Mouse (Mus musculus) spleen, postnatal 4 days (tissue): Measurements from ENCODE around the gene Faap100.
"Not testable (repeated sequence)": the region's sequence is repeated elsewhere in the genome, so short reads cannot be mapped to it uniquely, and the experiment has no call there.

Experiments
- DNase-seq, 2 experiments: peaks; one replicate each; pipeline ENCODE4 v3.0.0; 2022; ENCODE audit warnings: low spot score in 2 of 2

Faap100 gene

DNA sequence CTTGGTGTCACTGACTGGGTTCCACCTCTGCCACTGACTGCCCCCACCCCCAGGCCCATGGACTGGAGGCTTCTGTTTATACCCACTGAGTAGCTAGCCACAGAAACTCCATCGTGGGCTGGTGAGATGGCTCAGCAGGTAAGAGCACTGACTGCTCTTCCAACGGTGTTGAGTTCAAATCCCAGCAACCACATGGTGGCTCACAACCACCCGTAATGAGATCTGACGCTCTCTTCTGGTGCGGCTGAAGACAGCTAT lies 26.5 kb downstream of the Faap100 start:
- not testable (repeated sequence) for DNase-seq

DNA sequence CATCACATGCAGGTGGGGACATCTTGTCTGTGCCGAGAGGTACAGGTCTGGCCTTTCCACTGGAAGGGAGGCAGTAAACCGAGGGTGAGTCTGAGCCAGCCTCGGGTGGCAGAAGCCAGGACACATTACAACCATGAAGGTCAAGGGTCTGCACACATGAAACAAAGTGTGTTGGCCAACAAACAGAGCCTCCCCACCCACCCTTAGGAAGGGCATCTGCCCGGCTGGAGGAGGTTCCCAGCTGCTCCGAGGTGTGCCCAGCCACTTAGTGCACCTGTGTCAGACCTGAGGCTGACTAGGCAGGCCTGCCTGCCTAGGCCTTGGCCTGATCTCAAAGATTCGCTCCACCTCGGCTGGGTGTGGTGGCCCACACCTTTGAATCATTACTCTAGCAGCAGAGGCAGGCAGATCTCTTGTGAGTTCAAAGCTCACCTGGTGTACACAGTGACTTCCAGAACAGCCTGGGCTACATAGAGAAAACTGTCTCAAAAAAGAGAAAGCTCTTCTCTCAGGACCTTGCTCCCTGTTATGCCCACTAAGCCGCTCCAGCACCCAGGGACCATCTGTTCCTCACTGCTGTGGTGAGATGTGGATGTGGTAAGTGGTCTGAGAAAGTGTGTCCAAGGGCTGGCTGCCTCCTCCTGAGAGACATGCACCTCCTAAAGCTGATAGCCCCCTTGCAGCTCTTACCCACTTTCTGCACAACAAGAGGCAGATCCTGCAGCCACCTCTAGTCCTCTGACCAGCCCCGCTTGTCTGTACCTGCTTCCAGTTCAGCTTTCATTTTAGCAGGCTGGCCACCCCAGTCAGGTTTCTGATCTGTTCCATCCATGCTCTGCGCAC lies 27.1 kb downstream of the Faap100 start:
- DNase-seq = no peak

DNA sequence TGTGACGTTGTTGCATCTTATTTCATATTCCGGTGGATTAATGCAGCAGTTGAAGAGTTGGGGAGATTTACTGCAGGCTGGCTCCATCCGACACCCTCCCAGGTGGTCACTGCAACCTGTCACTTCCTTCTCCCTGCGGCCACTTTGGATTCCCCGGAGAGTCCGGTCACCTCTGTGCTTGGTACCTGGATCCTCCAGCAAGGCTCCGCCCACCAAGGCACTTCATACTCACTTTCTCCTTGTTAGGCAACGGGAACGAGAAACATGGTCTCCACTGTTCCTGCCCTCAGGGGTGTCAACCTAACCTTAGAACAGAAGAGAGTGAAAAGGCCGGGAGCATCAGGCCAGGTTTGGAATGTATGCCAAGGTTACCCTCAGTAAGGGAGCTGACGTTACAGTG lies 27.9 kb downstream of the Faap100 start:
- DNase-seq = no peak

DNA sequence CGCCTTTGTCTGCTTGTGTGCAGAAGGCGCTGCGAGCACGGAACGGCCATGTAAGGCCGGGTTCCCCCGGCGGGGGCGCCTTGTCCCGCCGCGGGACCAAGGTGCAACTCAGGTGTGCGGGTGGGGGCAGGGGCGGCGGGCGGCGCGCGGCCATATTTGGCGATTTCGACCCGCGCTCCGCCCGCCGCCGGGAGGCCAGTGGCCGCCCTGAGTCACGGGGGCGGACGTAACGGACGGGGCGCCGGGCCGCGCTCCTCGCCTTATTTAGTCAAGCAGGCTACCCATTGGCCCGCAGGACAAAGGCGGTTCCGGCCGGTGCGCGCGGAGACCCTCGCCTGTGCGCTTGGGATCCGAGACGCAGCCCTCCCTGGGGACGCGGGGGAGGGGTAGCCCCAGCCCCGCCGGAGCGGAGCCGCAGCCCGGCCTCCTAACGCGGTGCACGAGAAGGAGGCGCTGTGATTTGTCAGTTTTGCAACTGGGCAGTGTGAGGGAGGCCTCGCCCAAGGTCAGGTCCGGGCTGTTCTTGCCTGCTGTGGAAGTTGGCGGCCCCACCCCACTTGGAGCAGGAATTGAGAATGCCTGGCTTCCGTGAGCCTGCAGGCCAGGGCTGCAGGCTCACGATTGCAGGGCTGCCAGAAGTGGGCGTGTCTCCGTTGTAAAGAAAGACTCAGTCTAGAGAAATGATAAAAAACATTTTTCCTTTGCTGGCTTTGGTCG lies 28.4 kb downstream of the Faap100 start:
- peak; percentile 79 to 88 for DNase-seq

DNA sequence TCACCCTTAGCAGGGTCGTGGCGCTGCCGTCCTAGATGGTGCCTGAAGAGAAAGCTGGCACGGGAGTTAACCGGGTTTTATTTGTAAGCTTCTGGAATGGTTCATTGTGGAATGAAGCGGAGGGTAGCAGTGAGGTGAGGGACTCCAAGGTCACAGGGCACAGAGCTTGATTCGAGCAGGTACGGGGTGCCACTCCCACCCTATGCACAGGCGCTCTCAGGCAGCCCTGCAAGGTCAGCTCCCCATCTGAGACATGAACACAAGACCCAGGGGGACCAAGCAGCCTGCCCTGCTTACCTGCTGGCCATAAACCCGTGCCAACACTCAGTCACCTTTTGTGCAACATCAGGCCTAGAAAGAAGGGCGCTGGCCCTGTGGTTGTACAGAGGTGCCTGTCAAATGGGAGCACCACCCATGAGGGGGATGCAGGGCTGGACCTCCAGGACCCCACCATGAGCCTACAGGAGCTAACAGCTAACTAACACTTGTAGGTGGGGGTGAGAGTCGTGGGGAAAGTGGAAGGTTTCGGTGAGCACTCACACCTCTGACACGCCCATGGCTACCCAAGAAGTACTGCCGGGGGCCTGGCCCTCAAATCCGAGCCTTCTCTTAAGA lies 29.1 kb downstream of the Faap100 start:
- peak in 1 of 2 experiments; percentile 76 for DNase-seq

DNA sequence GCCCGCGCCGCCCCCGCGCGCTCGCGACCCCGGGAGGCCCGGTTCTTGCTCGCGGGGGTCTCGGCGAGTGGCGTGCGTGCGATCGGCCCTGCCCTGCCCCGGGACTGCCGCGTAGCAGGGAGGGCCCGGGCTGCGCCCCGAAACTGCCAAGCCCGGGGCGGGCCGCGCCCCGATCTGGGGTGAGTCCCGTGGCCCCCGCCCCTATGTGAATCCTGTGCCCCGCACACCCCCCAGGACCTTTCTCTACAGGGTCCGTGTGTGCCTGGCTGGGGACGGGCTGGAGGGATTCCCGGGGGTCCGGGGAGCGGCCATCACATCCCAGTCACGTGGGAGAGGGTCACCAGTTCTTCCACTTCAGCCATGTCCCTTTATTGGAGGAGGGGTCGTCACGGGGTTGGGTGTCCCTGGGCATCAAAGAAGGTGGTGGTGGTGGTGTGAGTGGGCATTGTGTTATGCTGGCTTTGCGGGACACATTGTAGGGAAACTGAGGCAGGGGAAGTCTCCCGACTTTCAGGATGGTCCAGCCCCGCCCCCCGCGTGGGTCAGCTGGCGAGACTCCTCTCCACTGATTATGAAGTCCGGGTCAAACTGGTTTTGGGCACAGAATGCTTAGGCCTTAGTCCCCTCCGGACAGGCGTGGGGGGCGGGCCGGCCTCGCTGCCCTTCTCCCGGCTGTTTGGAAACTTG lies 29.7 kb downstream of the Faap100 start:
- peak; percentile 51 to 82 for DNase-seq

DNA sequence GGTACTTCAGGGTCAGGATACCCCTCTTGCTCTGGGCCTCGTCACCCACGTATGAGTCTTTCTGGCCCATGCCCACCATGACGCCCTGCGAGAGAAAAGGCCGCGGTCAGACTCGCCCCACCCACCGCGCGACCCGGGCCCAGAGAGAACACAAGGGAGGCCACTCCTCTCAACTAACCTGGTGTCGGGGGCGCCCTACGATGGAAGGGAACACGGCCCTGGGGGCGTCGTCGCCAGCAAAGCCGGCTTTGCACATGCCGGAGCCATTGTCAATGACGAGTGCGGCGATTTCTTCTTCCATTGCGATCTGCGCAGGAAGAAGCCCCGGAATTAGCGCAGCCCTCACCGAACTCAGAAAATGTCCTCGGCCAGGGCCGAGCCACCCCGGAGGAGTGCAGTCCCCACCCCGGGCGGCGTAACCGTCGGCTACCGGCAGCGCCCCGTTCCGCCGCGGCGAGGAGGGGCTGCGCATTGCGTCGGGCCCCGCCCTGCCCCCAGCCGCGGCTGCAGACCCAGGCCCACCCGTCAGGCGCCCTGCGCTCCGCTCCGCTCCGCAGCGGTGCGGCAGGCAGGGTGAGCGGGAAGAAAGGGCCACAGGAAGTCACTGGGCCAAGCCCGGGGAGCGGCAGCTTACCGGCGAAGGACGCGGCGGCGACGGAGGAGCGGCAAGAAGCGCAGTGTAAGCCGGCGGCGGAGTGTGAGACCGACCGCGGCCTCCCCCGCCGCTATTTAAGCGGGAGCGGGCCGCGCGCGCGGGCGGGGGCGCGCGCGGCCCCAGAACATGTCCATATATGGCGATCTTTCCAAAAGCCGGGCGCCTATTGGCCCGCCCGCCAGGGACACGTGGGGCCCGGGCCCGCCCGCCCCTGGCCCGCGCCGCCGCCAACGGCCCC lies 30.5 kb downstream of the Faap100 start, which contains the start of gene Actg1:
Actg1 (minus strand) TSS at position 752 of the 893 bp plus-strand sequence.
- DNase-seq = peak; percentile 83 to 91

DNA sequence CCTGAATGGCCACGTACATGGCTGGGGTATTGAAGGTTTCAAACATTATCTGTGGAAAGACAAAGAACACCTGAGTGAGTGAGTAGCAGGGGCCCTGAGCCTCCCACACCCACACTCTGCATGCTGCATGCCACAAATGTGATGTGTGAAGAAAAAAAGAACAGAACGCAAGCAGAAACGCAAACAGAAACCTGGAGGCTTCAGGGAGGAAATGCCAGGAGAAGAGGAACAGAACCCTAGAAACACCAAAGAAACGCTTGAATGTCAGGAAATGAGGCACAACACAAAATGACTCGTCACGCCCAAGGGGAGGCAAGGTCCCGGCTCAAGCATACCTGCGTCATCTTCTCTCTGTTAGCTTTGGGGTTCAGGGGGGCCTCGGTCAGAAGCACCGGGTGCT lies 31.3 kb downstream of the Faap100 start:
- peak; percentile 24 to 65 for DNase-seq

DNA sequence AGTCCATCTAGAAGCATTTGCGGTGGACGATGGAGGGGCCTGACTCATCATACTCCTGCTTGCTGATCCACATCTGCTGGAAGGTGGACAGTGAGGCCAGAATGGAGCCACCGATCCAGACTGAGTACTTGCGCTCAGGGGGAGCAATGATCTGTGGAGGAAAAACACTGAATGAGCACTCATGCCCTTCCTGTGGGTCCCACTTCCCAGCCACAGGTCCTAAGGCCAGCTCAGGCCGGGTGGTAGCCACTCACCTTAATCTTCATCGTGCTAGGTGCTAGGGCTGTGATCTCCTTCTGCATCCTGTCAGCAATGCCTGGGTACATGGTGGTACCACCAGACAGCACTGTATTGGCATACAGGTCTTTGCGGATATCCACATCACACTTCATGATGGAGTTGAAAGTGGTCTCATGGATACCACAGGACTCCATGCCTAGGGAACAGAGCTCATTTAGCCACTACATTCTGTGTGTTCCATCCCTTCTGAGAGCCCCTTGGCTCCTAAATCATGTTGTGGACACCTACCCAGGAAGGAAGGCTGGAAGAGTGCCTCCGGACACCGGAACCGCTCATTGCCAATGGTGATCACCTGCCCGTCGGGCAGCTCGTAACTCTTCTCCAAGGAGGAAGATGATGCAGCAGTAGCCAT lies 32.1 kb downstream of the Faap100 start:
- peak; percentile 12 to 55 for DNase-seq

DNA sequence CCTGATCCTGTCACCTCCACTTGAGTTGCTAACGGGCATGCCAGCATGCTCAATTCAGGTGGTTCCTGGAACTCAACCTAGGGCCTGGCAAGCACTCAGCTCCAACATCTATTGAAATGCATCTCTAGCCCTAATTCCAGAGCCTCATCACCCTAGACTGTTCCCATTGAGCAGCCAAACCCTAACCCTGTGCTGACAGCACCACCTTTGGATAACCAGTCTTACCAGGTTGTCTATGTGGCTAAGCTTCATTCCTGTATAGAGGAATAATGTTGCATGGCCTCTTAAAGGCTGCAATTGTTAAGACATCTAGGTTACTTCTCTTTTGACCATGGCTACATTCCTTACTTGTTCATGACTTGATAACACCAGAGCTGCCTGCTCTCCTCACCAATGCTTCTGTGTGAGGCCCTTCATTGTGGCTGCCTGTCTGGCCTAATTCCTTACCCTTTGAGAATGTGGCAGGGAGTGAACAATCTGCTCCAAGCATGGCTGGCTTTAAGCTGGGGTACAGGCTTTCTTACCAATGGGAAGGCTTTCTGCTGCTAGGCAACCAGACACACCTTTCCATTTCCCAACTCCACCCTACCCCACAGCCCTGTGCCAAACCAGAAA lies 33.4 kb downstream of the Faap100 start:
- peak; percentile 11 to 55 for DNase-seq

DNA sequence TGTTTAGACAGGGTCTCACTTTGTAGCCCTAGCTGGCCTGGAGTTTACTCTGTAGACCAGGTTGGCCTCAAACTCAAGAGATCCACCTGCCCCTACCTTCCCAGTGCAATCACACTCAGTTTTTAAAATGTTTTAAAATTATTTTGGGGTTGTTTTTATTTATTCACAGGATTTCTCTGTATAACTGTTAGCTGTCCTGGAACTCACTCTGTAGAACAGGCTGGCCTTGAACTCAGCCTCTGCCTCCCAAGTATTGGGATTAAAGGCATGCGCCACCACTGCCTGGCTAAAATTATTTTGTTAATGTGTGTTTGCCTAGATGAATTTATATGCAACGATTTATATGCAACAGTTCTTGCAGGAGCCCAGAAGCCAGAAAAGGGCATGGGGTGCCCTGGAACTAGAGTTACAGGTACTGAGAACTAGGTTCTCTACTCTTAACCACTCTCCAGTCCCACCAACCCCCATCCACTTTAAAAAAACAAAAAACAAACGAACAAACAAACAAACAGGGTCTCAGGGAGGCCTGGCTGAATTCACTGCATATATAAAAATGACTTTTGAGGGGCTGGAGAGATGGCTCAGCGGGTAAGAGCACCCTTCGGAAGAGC lies 34.1 kb downstream of the Faap100 start:
- peak in 1 of 2 experiments; percentile 52 for DNase-seq

DNA sequence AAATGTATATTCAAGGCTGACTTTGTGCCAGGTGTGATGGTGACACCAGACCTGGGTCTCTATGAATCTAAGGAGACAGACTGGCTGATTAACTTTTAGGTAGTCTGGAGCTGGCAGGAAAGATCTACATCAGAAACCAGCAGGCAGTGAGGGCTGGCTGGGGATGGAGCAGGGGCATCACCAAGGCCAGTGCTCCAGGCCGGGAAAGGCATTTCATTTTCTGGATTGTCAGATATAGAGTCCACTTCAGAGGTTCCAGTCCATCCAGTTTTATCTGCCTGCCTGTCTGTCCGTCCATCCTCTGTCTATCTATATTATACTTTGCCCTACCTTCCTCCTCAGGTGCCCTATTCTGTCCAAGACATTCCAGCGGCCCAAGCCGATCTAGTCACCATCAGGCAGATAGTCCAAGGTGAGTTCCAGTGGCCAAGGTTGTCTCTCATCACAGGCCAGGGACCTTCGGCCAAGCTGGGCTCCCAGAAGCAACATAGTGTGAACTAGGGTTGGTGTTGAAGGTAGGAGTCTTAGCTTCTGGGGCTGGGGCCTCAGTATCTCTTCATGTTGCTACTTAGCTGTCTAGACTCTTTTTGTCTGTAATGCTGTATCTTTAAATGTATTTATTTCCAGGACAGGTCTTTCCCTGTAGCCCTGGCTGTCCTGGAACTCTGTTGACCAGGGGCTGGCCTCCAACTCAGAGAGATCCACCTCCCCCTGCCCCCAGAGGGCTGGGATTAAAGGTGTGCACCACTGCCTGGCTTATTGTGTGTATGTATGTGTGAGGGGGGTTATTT lies 34.9 kb downstream of the Faap100 start:
- peak; percentile 11 to 59 for DNase-seq

DNA sequence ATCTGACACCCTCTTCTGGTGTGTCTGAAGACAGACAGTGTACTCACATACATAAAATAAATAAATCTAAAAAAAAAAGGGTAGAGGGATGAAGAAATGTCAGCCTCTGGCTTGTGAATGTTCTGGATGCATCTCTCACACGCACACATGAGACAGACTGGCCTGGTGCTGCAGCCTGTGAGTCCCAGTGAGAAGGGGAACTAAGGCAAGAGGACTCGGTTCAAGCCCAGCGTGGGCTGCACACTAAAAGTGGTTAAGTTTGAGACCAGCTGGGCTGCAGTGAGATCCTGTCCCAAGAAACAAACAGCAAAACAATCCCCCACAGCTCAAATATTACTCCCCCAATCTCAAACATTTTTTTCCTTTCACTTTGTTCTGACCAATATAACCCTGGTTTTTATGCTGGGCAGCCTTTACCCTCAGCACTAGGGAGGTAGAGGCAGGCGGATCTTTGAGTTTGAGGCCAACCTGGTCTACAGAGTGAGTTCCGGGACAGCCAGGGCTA lies 35.9 kb downstream of the Faap100 start:
- peak in 1 of 2 experiments; percentile 39 for DNase-seq

DNA sequence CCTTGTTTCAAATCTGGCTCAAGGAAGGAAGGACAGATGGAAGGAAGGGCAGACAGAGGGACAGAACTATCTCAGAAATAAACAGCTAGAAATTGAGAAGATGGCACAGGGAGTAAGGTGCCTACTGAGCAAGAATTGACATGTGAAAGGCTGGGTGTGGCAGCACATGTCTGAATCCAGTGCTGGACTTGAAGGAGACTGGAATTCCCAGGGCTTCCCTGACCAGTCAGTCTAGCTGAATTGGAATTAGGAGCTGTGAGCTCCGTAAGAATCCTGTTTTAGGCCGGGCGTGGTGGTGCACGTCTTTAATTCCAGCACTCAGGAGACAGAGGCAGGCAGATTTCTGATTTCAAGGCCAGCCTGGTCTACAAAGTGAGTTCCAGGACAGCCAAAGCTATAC lies 36.9 kb downstream of the Faap100 start:
- no peak for DNase-seq

DNA sequence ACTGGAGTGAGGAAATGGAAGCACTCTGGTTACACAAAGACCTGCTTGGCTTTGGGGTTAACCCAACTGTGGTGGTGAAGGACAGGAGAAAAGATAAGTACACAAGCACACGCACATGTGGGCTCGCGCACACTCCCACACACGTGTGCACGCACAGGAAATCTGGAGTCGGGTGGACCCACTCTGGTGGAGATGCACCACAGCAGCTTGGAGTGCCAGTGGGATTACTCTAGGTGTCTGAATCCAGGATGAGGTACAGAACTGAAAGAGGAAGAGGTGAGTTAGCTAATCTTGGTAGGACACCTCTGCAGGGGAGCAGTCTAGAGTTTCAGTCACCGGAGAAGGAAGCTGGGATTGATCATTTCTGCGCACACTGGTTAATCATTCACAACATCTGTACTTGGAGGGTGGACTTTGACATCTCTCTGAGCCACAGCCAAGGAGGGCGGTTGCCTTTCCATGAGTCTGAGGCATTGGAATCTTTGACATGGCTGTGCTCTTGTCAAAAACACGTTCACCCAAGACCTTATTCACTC lies 38.5 kb downstream of the Faap100 start:
- peak in 1 of 2 experiments; percentile 9 for DNase-seq

DNA sequence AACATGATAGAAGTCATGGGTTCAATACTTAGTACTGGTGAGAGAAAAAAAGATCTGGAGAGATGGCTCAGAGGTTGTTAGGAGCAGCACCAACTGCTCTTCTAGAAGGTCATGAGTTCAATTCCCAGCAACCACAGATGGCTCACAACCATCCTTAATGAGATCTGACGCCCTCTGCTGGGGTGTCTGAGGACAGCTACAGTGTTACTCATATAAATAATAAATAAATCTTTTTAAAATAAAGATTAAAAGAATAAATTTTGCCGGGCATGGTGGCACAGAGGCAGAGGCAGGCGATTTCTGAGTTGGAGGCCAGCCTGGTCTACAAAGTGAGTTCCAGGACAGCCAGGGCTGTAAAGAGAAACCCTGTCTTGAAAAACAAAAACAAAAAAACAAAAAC lies 39.8 kb downstream of the Faap100 start:
- no peak for DNase-seq

DNA sequence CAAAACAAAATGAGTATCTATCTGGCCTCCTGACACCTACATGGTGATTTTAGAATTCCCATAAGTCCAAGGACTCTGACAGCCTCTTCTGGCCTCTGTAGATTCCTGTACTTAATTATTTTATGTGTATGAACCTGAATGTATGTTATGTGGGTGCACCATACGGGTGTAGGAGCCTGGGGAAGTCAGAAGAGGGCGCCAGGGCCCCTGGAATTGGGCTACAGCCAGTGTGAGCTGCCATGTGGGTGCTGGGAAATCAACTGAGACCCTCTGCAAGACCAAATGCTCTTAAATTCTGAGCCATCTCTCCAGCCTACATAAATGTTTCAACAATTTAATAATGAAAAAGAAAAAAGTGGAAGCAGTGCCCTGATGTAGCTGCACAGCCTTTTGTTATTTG lies 41.1 kb downstream of the Faap100 start:
- peak in 1 of 2 experiments; percentile 10 for DNase-seq

DNA sequence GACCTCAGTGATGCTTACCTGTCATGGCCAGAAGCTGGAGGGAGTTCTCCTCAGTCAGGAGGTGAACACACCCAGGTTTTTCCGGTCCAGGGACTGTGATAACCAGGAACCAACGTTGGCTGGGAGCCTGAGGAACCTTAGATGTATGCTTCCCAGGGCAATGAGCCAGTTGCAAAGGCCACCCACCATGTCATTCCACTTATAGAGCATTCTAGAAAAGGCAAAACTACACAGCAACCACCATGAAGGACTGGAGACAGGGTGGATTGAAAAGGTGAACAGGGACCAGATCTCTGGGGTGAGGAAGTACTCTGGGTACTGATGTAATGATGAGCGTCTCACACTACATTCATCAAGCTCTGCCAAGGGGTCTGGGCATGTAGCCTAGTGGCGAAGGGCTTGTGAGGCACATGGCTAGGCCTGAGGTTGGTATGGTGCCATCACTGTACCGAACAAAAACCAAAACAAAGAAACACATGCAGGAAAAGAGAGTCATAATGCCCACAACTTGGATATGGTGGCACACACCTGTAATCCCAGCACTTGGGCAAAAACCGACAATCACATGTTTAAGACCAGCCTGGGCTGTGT lies 43.0 kb downstream of the Faap100 start:
- no peak for DNase-seq
